ENCODE assay signal across 15 mouse cellular contexts in the genomic region with DNA sequence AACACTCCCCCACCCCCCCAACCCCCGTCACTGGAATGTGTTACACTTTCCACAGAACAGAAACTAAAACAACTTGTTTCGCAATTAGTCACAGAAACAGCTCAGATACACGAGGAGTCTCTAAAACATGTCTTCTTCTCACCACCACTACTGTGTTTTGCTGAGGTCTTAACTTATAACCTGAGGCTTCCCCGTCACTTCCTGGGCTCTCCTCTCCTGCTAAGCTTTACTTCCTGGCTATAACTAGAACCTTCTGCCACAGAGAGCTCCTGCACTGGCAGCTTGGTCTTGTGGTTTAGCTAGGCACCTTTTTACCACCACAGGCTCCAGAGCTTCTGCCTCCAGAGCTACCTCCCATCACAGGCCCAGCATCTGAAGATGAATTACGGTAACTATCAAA. TPM values are rescaled to one million over a fixed set of nuclear protein-coding genes. Genes with fewer than 3 reads are reported as not detected.
A peak's percentile ranks its signal among the peaks of the same experiment; 100 is the strongest.
DNase-seq lines count a peak whose midpoint lies in the region; TF ChIP-seq lines count a peak whose summit lies in the region.
"Had no signal": no experiment of that assay in that cellular context is flagged by ENCODE, and none has a peak within 500 bp of the region (broad histone marks: within the 10 kb centered on the region; RNA-seq: fewer than 3 reads in every experiment).

No protein-coding gene starts in this region.

- no peak for DNase-seq in gastrocnemius, adult 2 months
- no peak for DNase-seq in gastrocnemius, postnatal 10 days
- DNase-seq in CD8-positive naive resting alpha-beta T cell, adult 2 months (ENCODE audit: low read depth in 2 of 2, low spot score in 2 of 2): peak; percentile 73 to 78
- DNase-seq in fibroblast of lung, adult 2 months (ENCODE audit: low read depth): peak; percentile 15
- DNase-seq in natural killer cell, adult 2 months (ENCODE audit: low spot score in 2 of 2): peak; percentile 64 to 79
- no peak for DNase-seq in right cerebral cortex, postnatal 4 days
- no peak for DNase-seq in layer of hippocampus, adult 2 months (ENCODE audit: low spot score in 2 of 2)
- DNase-seq in frontal cortex, postnatal 36 days (ENCODE audit: low spot score in 2 of 2): no peak
- DNase-seq: gastrocnemius, postnatal 25 days; right cerebral cortex, postnatal 14 days had no signal

- no peak for TF ChIP-seq CTCF in gastrocnemius, adult 2 months (IDR thresholded peaks at IDR 0.05)
- TF ChIP-seq CTCF in layer of hippocampus, adult 2 months (conservative IDR thresholded peaks at IDR 0.05): no peak

- H3K27ac ChIP-seq in gastrocnemius, adult 2 months: 0 out of 2 replicates have a peak overlapping the region, but pooled peaks have one; percentile 31
- no peak overlapping the region for H3K27ac ChIP-seq in layer of hippocampus, adult 2 months
- H3K27ac ChIP-seq: forebrain, embryonic 12.5 days; heart, embryonic 15.5 days; limb, embryonic 13.5 days; midbrain, embryonic 10.5 days; neural tube, embryonic 13.5 days had no signal

- intact Hi-C loops in gastrocnemius, adult 2 months (cut with DNase I): no loop called here

- H3K4me3 ChIP-seq in gastrocnemius, adult 2 months: no peak overlapping the region
- no peak overlapping the region for H3K4me3 ChIP-seq in layer of hippocampus, adult 2 months
- H3K4me3 ChIP-seq: forebrain, embryonic 12.5 days; heart, embryonic 15.5 days; limb, embryonic 13.5 days; midbrain, embryonic 10.5 days; neural tube, embryonic 13.5 days had no signal

RNA-seq across cellular contexts. Expression of gene Npc2, which starts 10.4 kb away (rescaled TPM):
- 10 to 100 TPM; 13.2 to 18.0 TPM for total RNA-seq in gastrocnemius, adult 2 months (2021)
- 10 to 100 TPM; 23.5 to 32.7 TPM for total RNA-seq in gastrocnemius, postnatal 10 days (2021)
- total RNA-seq in layer of hippocampus, adult 2 months (2021): 10 to 100 TPM; 25.9 to 28.2 TPM

RNA-seq across cellular contexts. Expression of gene Isca2, which starts 10.5 kb away (rescaled TPM):
- 10 to 100 TPM; 39.3 to 53.3 TPM for total RNA-seq in gastrocnemius, adult 2 months (2021)
- total RNA-seq in gastrocnemius, postnatal 10 days (2021): 10 to 100 TPM; 48.4 to 50.9 TPM
- 10 to 100 TPM; 51.6 to 64.3 TPM for total RNA-seq in layer of hippocampus, adult 2 months (2021)

Comparison
In these comparisons a context has a peak if more than half of its experiments do, and no peak if none do; other contexts are left out.
1. DNase-seq: peak in CD8-positive naive resting alpha-beta T cell, adult 2 months (2 of 2), fibroblast of lung, adult 2 months (single experiment) and natural killer cell, adult 2 months (2 of 2); none in gastrocnemius, adult 2 months (single experiment), gastrocnemius, postnatal 10 days (single experiment), right cerebral cortex, postnatal 4 days (single experiment), layer of hippocampus, adult 2 months (0 of 2) and frontal cortex, postnatal 36 days (0 of 2).